In genomic region chr3:87097205-87097604, GRCm38 (mm10) we compare ENCODE assay signal across 16 mouse cellular contexts.
"Had no signal": no experiment of that assay in that cellular context is flagged by ENCODE, and none has a peak within 500 bp of the region (broad histone marks: within the 10 kb centered on the region; RNA-seq: fewer than 3 reads in every experiment).

No protein-coding gene starts in this region.

- H3K4me1 ChIP-seq: lung, embryonic 15.5 days had no signal

- H3K9me3 ChIP-seq: lung, embryonic 15.5 days; midbrain, embryonic 10.5 days; midbrain, embryonic 12.5 days; neural tube, embryonic 13.5 days; neural tube, embryonic 15.5 days; stomach, embryonic 15.5 days had no signal

- H3K36me3 ChIP-seq: neural tube, embryonic 15.5 days had no signal

- H3K27me3 ChIP-seq: lung, embryonic 15.5 days; midbrain, embryonic 12.5 days; neural tube, embryonic 13.5 days; neural tube, embryonic 15.5 days; stomach, embryonic 15.5 days had no signal

- DNase-seq: liver, postnatal 0 days; lung, adult 2 months; lung, postnatal 4 days; midbrain, embryonic 14.5 days; right cerebral cortex, postnatal 14 days; thymus, adult 2 months; thymus, postnatal 25 days; thymus, postnatal 4 days had no signal

- H3K27ac ChIP-seq: lung, embryonic 15.5 days; midbrain, embryonic 10.5 days; midbrain, embryonic 12.5 days; stomach, embryonic 15.5 days; stomach, postnatal 0 days had no signal

- H3K4me3 ChIP-seq: lung, embryonic 15.5 days; midbrain, embryonic 10.5 days; midbrain, embryonic 12.5 days; myocyte; neural tube, embryonic 13.5 days; neural tube, embryonic 15.5 days; stomach, embryonic 15.5 days had no signal
